Mouse (Mus musculus) liver, adult 2 months (tissue): Measurements from ENCODE around the gene Pibf1. TPM values are rescaled to one million over a fixed set of nuclear protein-coding genes. Genes with fewer than 3 reads are reported as not detected.

Source experiments
- DNase-seq: peaks from one replicate; pipeline ENCODE4 v3.0.0-alpha.2; 2011; ENCODE audit warnings: low read depth, low spot score; ENCODE audit errors: extremely low read depth
- H3K27ac ChIP-seq: fragments of 200-500 bp; replicated peaks from 2 replicates; pipeline ENCODE4 v1.5.1; 2012; ENCODE audit warnings: low read depth, mild to moderate bottlenecking, control low read depth, inconsistent platforms, low read length; ENCODE audit not compliant: insufficient read depth
- H3K27me3 ChIP-seq: fragments of 200-500 bp; 2 replicates; pipeline ENCODE4 v1.6.1; 2012; ENCODE audit warnings: mild to moderate bottlenecking, moderate library complexity, low read length, inconsistent platforms; ENCODE audit not compliant: control insufficient read depth, insufficient read depth
- H3K36me3 ChIP-seq: fragments of 200-500 bp; 2 replicates; pipeline ENCODE4 v1.6.1; 2012; ENCODE audit warnings: low read length, inconsistent platforms; ENCODE audit not compliant: control insufficient read depth, insufficient read depth
- H3K4me1 ChIP-seq: fragments of 200-500 bp; 2 replicates; pipeline ENCODE4 v1.6.1; 2011; ENCODE audit warnings: low read length; ENCODE audit not compliant: control insufficient read depth, insufficient read depth
- H3K4me3 ChIP-seq: fragments of 200-500 bp; 2 replicates; pipeline ENCODE4 v1.5.1; 2011; ENCODE audit warnings: low read depth, mild to moderate bottlenecking, control low read depth, low read length, moderate library complexity; ENCODE audit not compliant: insufficient read depth
- H3K79me2 ChIP-seq: fragments of 200-500 bp; 2 replicates; pipeline ENCODE4 v1.6.1; 2012; ENCODE audit warnings: inconsistent platforms, mild to moderate bottlenecking, low read length, moderate library complexity; ENCODE audit not compliant: control insufficient read depth, insufficient read depth
- H3K9ac ChIP-seq: fragments of 200-500 bp; 2 replicates; pipeline ENCODE4 v1.6.1; 2012; ENCODE audit warnings: low read depth, mild to moderate bottlenecking, control low read depth, inconsistent platforms, low read length
- CTCF ChIP-seq: fragments of 200-500 bp; IDR thresholded peaks from 2 replicates; pipeline ENCODE4 v1.5.1; 2011; ENCODE audit warnings: low read depth, low read length, control low read depth
- POLR2A ChIP-seq: fragments of 200-500 bp; IDR thresholded peaks from 2 replicates; pipeline ENCODE4 v1.6.1; 2011; ENCODE audit warnings: low read length, control low read depth; ENCODE audit not compliant: insufficient read depth; ENCODE audit errors: extremely low read depth
- WGBS: fragments of 180-500 bp; shearing (Covaris S2); methylation state at CpG from one replicate; pipeline ENCODE4 v1.1.7; 2018; 5-methylcytosine and 5-hydroxymethylcytosine counted together
- polyA plus RNA-seq: library from polyadenylated mRNA; depleted of rRNA; stranded (reverse); fragments of >200 nt; gene quantifications from 2 replicates; pipeline ENCODE4 v1.2.3, GENCODE M21; 2012; rRNA removed
- total RNA-seq: library from RNA; depleted of rRNA; stranded (reverse); fragments of >200 nt; gene quantifications from 2 replicates; pipeline ENCODE4 v1.2.3, GENCODE M21; 2014; rRNA removed

The Pibf1 gene
- total and polyA plus RNA-seq, 2 experiments, result 0.70 to 8.3 TPM

DNA sequence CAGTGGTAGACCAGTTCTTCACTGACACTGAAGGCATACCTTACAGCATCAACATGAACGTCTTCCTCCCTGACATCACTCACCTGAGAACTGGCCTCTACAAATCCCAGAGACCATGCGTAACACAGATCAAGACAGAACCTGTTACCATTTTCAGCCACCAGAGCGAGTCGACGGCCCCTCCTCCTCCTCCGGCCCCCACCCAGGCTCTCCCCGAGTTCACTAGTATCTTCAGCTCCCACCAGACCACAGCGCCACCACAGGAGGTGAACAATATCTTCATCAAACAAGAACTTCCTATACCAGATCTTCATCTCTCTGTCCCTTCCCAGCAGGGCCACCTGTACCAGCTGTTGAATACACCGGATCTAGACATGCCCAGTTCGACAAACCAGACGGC lies 202.2 kb downstream of the Pibf1 start:
- no peaks in the 10 kb centered on the region for H3K79me2 ChIP-seq
- H3K36me3 ChIP-seq, result no peaks in the 10 kb centered on the region
- H3K4me3 ChIP-seq, result no peak overlapping the region
- H3K27me3 ChIP-seq, result peaks cover 11% of the 10 kb centered on the region
- TF ChIP-seq CTCF, result no peak
- no peak for TF ChIP-seq POLR2A
- H3K9ac ChIP-seq, result no peak overlapping the region
- H3K4me1 ChIP-seq, result no peaks in the 10 kb centered on the region; the same call in 1 of the 2 replicates
- 81% methylated on average over 11 of the region's 11 CpGs for WGBS
- no peak for DNase-seq
- H3K27ac ChIP-seq, result no peak overlapping the region

Other genes starting within 250 kb of the Pibf1 start
- 0.60 and 1.1 TPM in 2 replicates for gene Rpl36a-ps1, start 105.1 kb upstream of the Pibf1 start, total RNA-seq
- not detected in 2 replicates for gene Rpl36a-ps1, start 105.1 kb upstream of the Pibf1 start, polyA plus RNA-seq
- 14.1 and 15.7 TPM in 2 replicates for gene Mzt1, start 53.3 kb upstream of the Pibf1 start, total RNA-seq
- 4.5 and 4.9 TPM in 2 replicates for gene Mzt1, start 53.3 kb upstream of the Pibf1 start, polyA plus RNA-seq
- gene Bora, start 53.2 kb upstream of the Pibf1 start, total RNA-seq, result 0.55 and 0.67 TPM in 2 replicates
- 0.25 and 0.28 TPM in 2 replicates for gene Bora, start 53.2 kb upstream of the Pibf1 start, polyA plus RNA-seq
- gene Dis3, start 346 bp downstream of the Pibf1 start, total RNA-seq, result 7.3 and 7.8 TPM in 2 replicates
- 2.0 and 2.5 TPM in 2 replicates for gene Dis3, start 346 bp downstream of the Pibf1 start, polyA plus RNA-seq
- gene Klf5, start 199.3 kb downstream of the Pibf1 start, total RNA-seq, result 0.07 and 0.09 TPM in 2 replicates
- 0.10 and 0.12 TPM in 2 replicates for gene Klf5, start 199.3 kb downstream of the Pibf1 start, polyA plus RNA-seq